Mouse (Mus musculus): ENCODE results near the gene Vmn1r35. TPM values are rescaled to one million over a fixed set of nuclear protein-coding genes. Genes with fewer than 3 reads are reported as not detected.
"Not testable (repeated sequence)": the region's sequence is repeated elsewhere in the genome, so short reads cannot be mapped to it uniquely, and the experiment has no call there.

The Vmn1r35 gene
- not detected for polyA plus RNA-seq (2021)

DNA sequence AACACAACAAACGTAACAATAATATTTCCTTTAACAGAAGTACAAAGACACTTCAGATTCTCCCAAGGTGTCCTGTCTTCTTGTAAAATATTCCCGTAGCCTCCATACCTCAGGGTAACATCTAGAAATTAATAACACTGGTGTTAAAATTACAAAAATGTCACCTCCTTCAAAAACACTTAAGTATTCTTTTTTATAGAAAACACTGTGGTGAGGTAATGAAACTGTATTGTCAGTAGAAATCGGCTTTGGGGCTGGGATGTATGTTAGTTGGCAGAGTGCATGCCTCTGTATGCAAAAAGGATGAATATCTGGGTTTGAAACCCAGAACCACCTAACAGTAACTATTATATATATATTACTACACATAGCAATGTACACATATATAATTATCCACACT lies at the start of gene Vmn1r35:
Gene Vmn1r35, minus strand, starts transcription at position 101 of the 400 bp plus-strand sequence.
- no peak for TF ChIP-seq CTCF (IDR thresholded peaks at IDR 0.05)
- CTCF ChIA-PET = no interaction called here
- DNase-seq (ENCODE audit: low read depth, low spot score) (no peak), ATAC-seq (no peak)
- in situ Hi-C loops (cut with MboI; ENCODE audit: low pct_unique_long_range_greater_than_20kb) = no loop called here
- H3K27me3 ChIP-seq = peaks cover 6% of the 10 kb centered on the region
- POLR2A ChIA-PET = no interaction called here

DNA sequence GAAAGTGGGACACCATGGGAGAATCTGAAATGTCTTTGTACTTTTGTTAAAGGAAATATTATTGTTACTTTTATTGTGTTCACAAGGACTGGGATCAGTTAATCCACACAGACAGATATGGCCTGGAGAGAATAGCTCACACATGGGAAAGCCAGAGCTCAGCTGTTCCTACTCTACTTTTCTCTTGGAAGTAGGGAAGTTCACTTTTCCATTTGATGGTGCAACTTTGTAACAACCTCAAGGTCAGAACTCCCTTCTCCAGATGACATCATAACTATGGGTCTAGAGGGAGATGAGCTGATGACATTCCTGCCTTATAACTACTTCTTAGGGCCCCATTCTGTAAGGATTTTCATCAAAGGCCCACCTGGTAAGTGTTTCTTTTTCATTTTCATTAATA lies 43.4 kb upstream of the Vmn1r35 start, which contains the start of gene Vmn1r37:
Gene Vmn1r37, plus strand, starts transcription at position 301 of the 400 bp plus-strand sequence.
- POLR2A ChIA-PET; H3K27me3 ChIP-seq; ATAC-seq; in situ Hi-C loops (cut with MboI; ENCODE audit: low pct_unique_long_range_greater_than_20kb); DNase-seq (ENCODE audit: low read depth, low spot score); CTCF ChIA-PET: not testable (repeated sequence)

DNA sequence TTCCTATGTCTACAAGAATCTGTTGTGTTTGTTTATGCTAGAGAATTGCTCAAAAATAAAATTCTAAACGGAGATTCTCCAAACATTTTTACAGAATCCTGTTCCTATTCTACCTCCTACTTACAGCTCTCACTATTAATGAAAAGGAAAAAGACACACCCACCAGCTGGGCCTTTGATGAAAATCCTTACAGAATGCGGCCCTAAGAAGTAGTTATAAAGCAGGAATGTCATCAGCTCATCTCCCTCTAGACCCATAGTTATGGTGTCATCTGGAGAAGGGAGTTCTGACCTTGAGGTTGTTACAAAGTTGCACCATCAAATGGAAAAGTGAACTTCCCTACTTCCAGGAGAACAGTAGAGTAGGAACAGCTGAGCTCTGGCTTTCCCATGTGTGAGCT lies 33.4 kb upstream of the Vmn1r35 start, which contains the start of gene Vmn1r36:
Gene Vmn1r36, minus strand, starts transcription at position 101 of the 400 bp plus-strand sequence.
- ATAC-seq; H3K27me3 ChIP-seq; in situ Hi-C loops (cut with MboI; ENCODE audit: low pct_unique_long_range_greater_than_20kb); POLR2A ChIA-PET; CTCF ChIA-PET; DNase-seq (ENCODE audit: low read depth, low spot score): not testable (repeated sequence)

DNA sequence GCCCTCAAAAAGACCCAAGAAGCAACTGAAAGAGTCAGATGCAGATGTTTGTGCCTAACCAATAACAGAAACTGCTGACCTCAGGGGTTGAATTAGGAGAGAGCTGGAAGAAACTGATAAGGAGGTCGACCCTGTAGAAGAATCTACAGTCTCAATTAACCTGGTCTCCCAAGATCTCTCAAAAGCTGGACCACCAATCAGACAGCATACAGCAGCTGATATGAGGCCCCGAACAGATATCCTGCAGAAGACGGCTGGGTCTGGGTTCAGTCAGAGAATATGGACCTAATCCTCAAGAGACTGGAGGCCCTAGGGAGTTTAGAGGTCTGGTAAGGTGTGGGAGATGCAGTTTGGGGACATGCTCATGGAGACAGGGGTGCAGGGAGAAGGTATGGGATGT lies 28.1 kb upstream of the Vmn1r35 start:
- DNase-seq (ENCODE audit: low read depth, low spot score) (no peak), ATAC-seq (no peak)
- ChIA-PET CTCF (no interaction called here), POLR2A (no interaction called here)
- in situ Hi-C loops (cut with MboI; ENCODE audit: low pct_unique_long_range_greater_than_20kb) = no loop called here
- TF ChIP-seq CTCF (IDR thresholded peaks at IDR 0.05) = no peak
- H3K27me3 ChIP-seq = no peaks in the 10 kb centered on the region

DNA sequence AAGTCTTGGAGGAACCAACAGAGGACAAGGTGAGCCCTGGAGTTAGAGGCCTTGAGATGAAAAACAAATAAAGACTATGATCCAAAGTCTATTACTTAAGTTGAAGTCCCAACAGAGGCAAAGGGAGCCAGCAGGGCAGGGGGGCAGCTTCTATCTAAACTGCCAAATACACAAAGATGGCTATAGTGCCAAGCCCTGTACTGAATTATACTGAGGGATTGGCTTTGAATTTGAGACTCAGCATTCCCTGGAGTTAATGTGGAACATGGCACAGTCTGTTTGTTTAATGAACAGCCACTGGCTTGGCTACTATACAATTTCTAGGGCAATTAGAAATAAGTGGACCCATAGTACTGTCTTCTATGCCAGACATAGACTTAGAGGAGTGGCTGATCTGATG lies 23.2 kb upstream of the Vmn1r35 start:
- CTCF ChIA-PET = no interaction called here
- ATAC-seq = no peak
- POLR2A ChIA-PET = no interaction called here
- no peak for TF ChIP-seq CTCF (IDR thresholded peaks at IDR 0.05)
- H3K27me3 ChIP-seq = peaks cover 5% of the 10 kb centered on the region
- in situ Hi-C loops (cut with MboI; ENCODE audit: low pct_unique_long_range_greater_than_20kb) = loop anchor here (10.0 kb wide), 1 partner anchor 76 kb away; the partner anchor contains the start of gene Vmn1r38
- no peak for DNase-seq (ENCODE audit: low read depth, low spot score)

DNA sequence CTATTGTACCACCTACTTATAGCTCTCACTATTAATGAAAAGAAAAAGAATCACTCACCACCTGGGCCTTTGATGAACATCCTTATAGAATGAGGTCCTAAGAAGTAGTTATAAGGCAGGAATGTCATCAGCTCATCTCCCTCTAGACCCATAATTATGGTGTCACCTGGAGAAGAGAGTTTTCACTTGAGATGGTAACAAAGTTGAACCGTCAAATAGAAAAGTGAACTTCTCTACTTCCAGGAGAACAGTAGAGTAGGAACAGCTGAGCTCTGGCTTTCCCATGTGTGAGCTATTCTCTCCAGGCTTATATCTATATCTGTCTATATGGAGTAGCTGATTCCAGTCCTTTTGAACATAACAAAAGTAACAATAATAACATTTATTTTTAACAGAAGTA lies 41.9 kb downstream of the Vmn1r35 start, which contains the start of gene Vmn1r34:
Gene Vmn1r34, minus strand, starts transcription at position 101 of the 400 bp plus-strand sequence.
- CTCF ChIA-PET = no interaction called here
- POLR2A ChIA-PET = no interaction called here
- ATAC-seq = no peak
- no peak for DNase-seq (ENCODE audit: low read depth, low spot score)
- in situ Hi-C loops (cut with MboI; ENCODE audit: low pct_unique_long_range_greater_than_20kb) = no loop called here
- no peaks in the 10 kb centered on the region for H3K27me3 ChIP-seq
- no peak for TF ChIP-seq CTCF (IDR thresholded peaks at IDR 0.05)

Other genes with a start within 250 kb of the Vmn1r35 start
- 52.6 TPM for gene Mad2l1, start 150.5 kb downstream of the Vmn1r35 start, polyA plus RNA-seq (2021)
- 0.03 TPM for gene Vmn1r32, start 125.8 kb downstream of the Vmn1r35 start, polyA plus RNA-seq (2021)
- gene Vmn1r33, start 67.6 kb downstream of the Vmn1r35 start, polyA plus RNA-seq (2021) = not detected
- not detected for gene Vmn1r34, start 42.0 kb downstream of the Vmn1r35 start, polyA plus RNA-seq (2021)
- gene Vmn1r36, start 33.3 kb upstream of the Vmn1r35 start, polyA plus RNA-seq (2021) = not detected
- not detected for gene Vmn1r37, start 43.5 kb upstream of the Vmn1r35 start, polyA plus RNA-seq (2021)
- not detected for gene Vmn1r38, start 96.7 kb upstream of the Vmn1r35 start, polyA plus RNA-seq (2021)
- gene Vmn1r39, start 124.7 kb upstream of the Vmn1r35 start, polyA plus RNA-seq (2021) = 0.03 TPM
- gene Gng12, start 210.5 kb upstream of the Vmn1r35 start, polyA plus RNA-seq (2021) = 169 TPM